Mouse (Mus musculus): ENCODE results near the gene Gm49380. TPM values are rescaled to one million over a fixed set of nuclear protein-coding genes. Genes with fewer than 3 reads are reported as not detected.
A peak's percentile ranks its signal among the peaks of the same experiment; 100 is the strongest.
"Not testable (repeated sequence)": the region's sequence is repeated elsewhere in the genome, so short reads cannot be mapped to it uniquely, and the experiment has no call there.

Gene Gm49380
- polyA plus RNA-seq, 1 experiment from 2014 or later: not detected

DNA sequence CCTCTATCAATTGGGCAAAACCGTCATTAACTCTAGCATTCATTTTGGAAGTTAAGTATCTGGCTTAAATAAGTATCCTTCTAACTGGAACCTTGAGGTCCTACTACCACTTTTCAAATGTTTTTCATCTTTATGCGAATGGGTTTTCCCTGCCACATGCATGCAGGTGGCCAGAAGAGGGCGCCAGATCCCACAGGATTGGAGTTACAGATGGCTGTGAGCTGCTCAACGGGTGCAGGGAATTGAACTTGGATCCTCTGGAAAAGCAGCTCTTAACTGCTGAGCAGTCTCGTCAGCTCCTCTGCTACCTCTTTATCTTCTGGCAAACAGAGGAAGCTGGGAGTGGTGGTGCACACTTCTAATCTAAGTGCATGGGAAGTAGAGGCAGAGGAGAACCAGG, 5.7 kb upstream of the Gm49380 start:
- H3K4me3 ChIP-seq (ENCODE audit: low read depth, low read length): no peak overlapping the region
- TF ChIP-seq CTCF (IDR thresholded peaks at IDR 0.05; ENCODE audit: low read depth): peak; percentile 73
- ATAC-seq: no peak
- H3K4me2 ChIP-seq (replicated peaks; ENCODE audit: low read depth): no peak overlapping the region
- H3K36me3 ChIP-seq (ENCODE audit: control insufficient read depth, insufficient read depth): no peaks in the 10 kb centered on the region
- no peak overlapping the region for H3K9ac ChIP-seq (ENCODE audit: low read depth, low read length)
- H3K27ac ChIP-seq (ENCODE audit: low read depth, low read length): no peak overlapping the region
- H3K9me3 ChIP-seq (ENCODE audit: control insufficient read depth): no peaks in the 10 kb centered on the region
- WGBS: 58% methylated on average over 5 of the region's 5 CpGs
- no peaks in the 10 kb centered on the region for H3K4me1 ChIP-seq (replicated peaks; ENCODE audit: control insufficient read depth, insufficient read depth, low read length)
- no peaks in the 10 kb centered on the region for H3K27me3 ChIP-seq (replicated peaks; ENCODE audit: control insufficient read depth, insufficient read depth, low read length)

DNA sequence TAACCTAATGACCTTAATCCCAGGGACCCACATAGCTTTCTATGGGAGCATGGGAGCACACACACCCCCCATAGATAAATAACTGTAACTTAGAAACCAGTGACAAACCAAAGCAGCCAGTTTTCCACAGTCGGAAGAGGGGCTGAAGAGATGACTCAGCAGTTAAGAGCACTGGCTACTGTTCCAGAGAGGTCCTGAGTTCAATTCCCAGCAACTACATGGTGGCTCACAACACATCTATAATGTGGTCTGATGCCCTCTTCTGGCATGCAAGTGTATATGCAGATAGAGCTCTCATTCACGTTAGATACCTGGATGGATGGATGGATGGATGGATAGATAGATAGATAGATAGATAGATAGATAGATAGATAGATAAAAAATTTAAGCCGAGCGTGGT, 2.9 kb upstream of the Gm49380 start:
- no peak for ATAC-seq
- TF ChIP-seq CTCF (IDR thresholded peaks at IDR 0.05; ENCODE audit: low read depth): peak; percentile 46
- 88% methylated on average over 4 of the region's 4 CpGs for WGBS

DNA sequence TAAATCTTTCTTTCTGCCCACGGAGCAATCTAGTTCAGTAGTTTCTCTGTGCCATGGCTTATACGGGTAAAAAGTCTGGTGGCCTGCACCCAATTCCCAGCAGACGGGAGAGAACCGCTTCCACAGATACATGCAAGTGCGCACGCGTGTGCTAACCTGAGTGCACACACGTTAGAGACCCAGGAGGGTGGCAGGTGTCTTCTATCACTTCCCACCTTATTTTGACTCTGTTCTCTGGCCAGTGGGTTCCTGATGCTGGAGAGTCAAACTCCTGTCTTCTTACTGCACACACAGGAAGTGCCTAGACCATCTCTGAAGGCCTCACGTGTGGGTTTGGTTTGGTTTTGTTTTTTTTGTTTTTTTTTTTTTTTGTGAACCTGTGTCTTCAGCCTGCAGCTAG, 2.3 kb upstream of the Gm49380 start:
- Histone ChIP-seq H3K27me3 (replicated peaks; ENCODE audit: control insufficient read depth, insufficient read depth, low read length) (no peaks in the 10 kb centered on the region), H3K4me2 (replicated peaks; ENCODE audit: low read depth) (no peak overlapping the region), H3K4me1 (replicated peaks; ENCODE audit: control insufficient read depth, insufficient read depth, low read length) (no peaks in the 10 kb centered on the region), H3K9ac (ENCODE audit: low read depth, low read length) (no peak overlapping the region), H3K4me3 (ENCODE audit: low read depth, low read length) (no peak overlapping the region), H3K9me3 (ENCODE audit: control insufficient read depth) (no peaks in the 10 kb centered on the region), H3K27ac (ENCODE audit: low read depth, low read length) (no peak overlapping the region), H3K36me3 (ENCODE audit: control insufficient read depth, insufficient read depth) (no peaks in the 10 kb centered on the region)
- 90% methylated on average over 9 of the region's 9 CpGs for WGBS
- ATAC-seq: no peak
- TF ChIP-seq CTCF (IDR thresholded peaks at IDR 0.05; ENCODE audit: low read depth): no peak

More for the DNA sequence above, 2.9 kb upstream of the Gm49380 start:
- Histone ChIP-seq H3K27me3 (replicated peaks; ENCODE audit: control insufficient read depth, insufficient read depth, low read length) (no peaks in the 10 kb centered on the region), H3K36me3 (ENCODE audit: control insufficient read depth, insufficient read depth) (no peaks in the 10 kb centered on the region), H3K4me3 (ENCODE audit: low read depth, low read length) (no peak overlapping the region), H3K4me1 (replicated peaks; ENCODE audit: control insufficient read depth, insufficient read depth, low read length) (no peaks in the 10 kb centered on the region), H3K9ac (ENCODE audit: low read depth, low read length) (no peak overlapping the region), H3K9me3 (ENCODE audit: control insufficient read depth) (no peaks in the 10 kb centered on the region), H3K27ac (ENCODE audit: low read depth, low read length) (no peak overlapping the region), H3K4me2 (replicated peaks; ENCODE audit: low read depth) (no peak overlapping the region)

DNA sequence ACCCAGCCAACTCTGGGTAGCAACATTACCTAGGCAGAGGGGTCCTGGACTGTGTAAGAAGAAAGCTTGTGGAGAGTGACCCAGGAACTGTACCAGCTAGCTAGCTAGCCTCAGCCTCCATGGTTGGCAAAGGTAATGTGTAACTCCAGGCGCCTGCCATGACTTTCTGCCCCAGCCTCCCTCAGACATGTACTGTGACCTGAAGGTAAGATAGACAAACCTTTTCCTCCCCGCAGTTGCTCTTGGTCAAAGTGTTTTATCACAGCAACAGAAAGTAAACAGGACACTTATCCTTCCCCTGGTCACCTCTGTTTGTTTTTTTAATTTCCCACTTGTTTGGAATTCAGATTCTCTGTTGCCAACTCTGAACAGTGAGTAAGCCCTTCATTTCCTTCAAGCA, 1.2 kb upstream of the Gm49380 start:
- Histone ChIP-seq H3K27ac (ENCODE audit: low read depth, low read length) (no peak overlapping the region), H3K9me3 (ENCODE audit: control insufficient read depth) (no peaks in the 10 kb centered on the region), H3K4me1 (replicated peaks; ENCODE audit: control insufficient read depth, insufficient read depth, low read length) (no peaks in the 10 kb centered on the region), H3K36me3 (ENCODE audit: control insufficient read depth, insufficient read depth) (no peaks in the 10 kb centered on the region), H3K4me2 (replicated peaks; ENCODE audit: low read depth) (no peak overlapping the region), H3K9ac (ENCODE audit: low read depth, low read length) (no peak overlapping the region), H3K27me3 (replicated peaks; ENCODE audit: control insufficient read depth, insufficient read depth, low read length) (no peaks in the 10 kb centered on the region), H3K4me3 (ENCODE audit: low read depth, low read length) (no peak overlapping the region)
- ATAC-seq: no peak
- no peak for TF ChIP-seq CTCF (IDR thresholded peaks at IDR 0.05; ENCODE audit: low read depth)
- 60% methylated on average over 2 of the region's 2 CpGs for WGBS

DNA sequence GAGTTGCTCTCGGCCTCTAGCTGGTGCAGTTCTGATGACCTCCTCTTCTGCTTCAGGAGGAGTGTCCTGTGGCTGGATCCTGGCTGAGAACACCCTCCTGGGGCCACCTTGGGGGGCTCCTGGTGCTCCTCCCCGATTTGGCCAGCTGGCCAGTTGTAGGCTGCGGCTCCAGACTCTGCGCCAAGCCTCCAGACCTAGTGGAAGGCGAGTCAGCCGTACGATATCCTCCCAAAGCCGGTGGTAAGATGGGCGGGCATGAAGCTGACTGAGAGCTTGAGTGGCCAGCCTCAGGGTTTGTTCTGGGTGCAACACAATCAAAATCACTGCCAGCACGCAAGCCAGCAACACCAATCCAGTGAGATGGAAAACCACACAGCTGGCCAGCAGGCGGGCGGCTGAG, 1.4 kb downstream of the Gm49380 start:
- H3K4me3 ChIP-seq (ENCODE audit: low read depth, low read length); H3K4me1 ChIP-seq (replicated peaks; ENCODE audit: control insufficient read depth, insufficient read depth, low read length); H3K9ac ChIP-seq (ENCODE audit: low read depth, low read length); ATAC-seq; H3K27me3 ChIP-seq (replicated peaks; ENCODE audit: control insufficient read depth, insufficient read depth, low read length); H3K9me3 ChIP-seq (ENCODE audit: control insufficient read depth); H3K27ac ChIP-seq (ENCODE audit: low read depth, low read length); H3K36me3 ChIP-seq (ENCODE audit: control insufficient read depth, insufficient read depth): not testable (repeated sequence)
- peak overlapping the region; percentile 70; the same call in 1 of the 2 replicates for H3K4me2 ChIP-seq (replicated peaks; ENCODE audit: low read depth)
- 45% methylated on average over 9 of the region's 12 CpGs for WGBS

DNA sequence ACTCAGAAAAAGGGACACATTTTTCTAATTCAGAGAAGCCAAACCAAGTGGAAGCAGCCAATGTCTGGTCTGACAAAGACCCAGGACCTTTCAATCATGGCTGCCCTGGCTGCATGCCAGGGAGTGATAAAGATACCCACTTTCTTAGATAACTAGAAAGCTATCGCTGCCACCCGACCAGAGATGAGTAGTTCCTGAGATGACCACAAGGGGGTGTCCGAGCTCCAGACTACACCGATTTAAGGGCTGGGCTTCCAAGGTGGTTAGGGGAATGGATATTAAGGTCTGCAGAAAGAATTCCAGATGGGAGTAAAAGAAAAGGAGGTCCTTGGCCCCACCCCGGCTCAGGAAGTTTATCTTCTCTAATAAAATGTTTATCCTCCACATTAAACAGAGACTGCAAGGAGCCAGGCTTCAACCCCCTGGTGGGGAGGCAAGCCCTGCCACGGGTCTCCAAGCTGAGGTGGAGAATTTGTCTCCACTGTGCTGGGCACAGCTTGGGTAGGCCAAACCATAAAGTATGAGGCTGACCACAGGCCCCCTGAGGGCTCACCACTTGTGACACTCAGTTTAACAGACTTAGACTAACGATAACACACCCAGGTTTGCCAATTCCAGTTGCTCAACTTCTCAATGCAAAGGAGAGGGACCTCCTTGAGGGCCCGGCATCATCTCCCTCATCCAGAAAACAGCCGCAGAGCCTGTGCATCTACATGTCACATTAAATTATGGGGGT, 3.8 kb downstream of the Gm49380 start:
- H3K4me2 ChIP-seq (replicated peaks; ENCODE audit: low read depth): peak overlapping the region; percentile 33
- no peak for ATAC-seq
- H3K36me3 ChIP-seq (ENCODE audit: control insufficient read depth, insufficient read depth): peaks cover 5% of the 10 kb centered on the region; the same call in 1 of the 2 replicates
- H3K9ac ChIP-seq (ENCODE audit: low read depth, low read length): no peak overlapping the region
- H3K9me3 ChIP-seq (ENCODE audit: control insufficient read depth): no peaks in the 10 kb centered on the region
- H3K27me3 ChIP-seq (replicated peaks; ENCODE audit: control insufficient read depth, insufficient read depth, low read length): no peaks in the 10 kb centered on the region
- H3K27ac ChIP-seq (ENCODE audit: low read depth, low read length): no peak overlapping the region
- 23% methylated on average over 9 of the region's 9 CpGs for WGBS
- H3K4me1 ChIP-seq (replicated peaks; ENCODE audit: control insufficient read depth, insufficient read depth, low read length): no peaks in the 10 kb centered on the region
- no peak overlapping the region for H3K4me3 ChIP-seq (ENCODE audit: low read depth, low read length)
- peak; percentile 86 for TF ChIP-seq CTCF (IDR thresholded peaks at IDR 0.05; ENCODE audit: low read depth)

All from intestine, postnatal 0 days (tissue).